Mouse (Mus musculus) embryonic facial prominence, embryonic 11.5 days (tissue): ENCODE measurements around the gene Amhr2. TPM values are rescaled to one million over a fixed set of nuclear protein-coding genes. Genes with fewer than 3 reads are reported as not detected.

Source experiments
- ATAC-seq: fragments of 200-750 bp; cut with Nextera tagmentation; replicated peaks from 2 replicates; pipeline ENCODE4 v1.8.0; 2017; ENCODE audit warnings: low read depth; ENCODE audit not compliant: insufficient number of reproducible peaks, low FRiP score, low TSS enrichment
- DNase-seq: peaks from one replicate; pipeline ENCODE4 v3.0.0-alpha.2; 2015; ENCODE audit warnings: low spot score
- H3K27ac ChIP-seq: fragments of 300-500 bp; sonication (generic); replicated peaks from 2 replicates; pipeline ENCODE4 v1.5.1; 2014; ENCODE audit warnings: mild to moderate bottlenecking, low read depth, low read length, control low read depth
- H3K27me3 ChIP-seq: fragments of 300-500 bp; sonication (generic); 2 replicates; pipeline ENCODE4 v1.6.1; 2014; ENCODE audit warnings: mild to moderate bottlenecking, low read length, moderate library complexity, mixed read lengths; ENCODE audit not compliant: control insufficient read depth, insufficient read depth
- H3K36me3 ChIP-seq: fragments of 300-500 bp; sonication (generic); replicated peaks from 2 replicates; pipeline ENCODE4 v1.6.1; 2014; ENCODE audit warnings: low read depth, mild to moderate bottlenecking, low read length, moderate library complexity, mixed read lengths; ENCODE audit not compliant: control insufficient read depth, insufficient read depth
- H3K4me1 ChIP-seq: fragments of 300-500 bp; sonication (generic); 2 replicates; pipeline ENCODE4 v1.6.1; 2014; ENCODE audit warnings: low read length, mixed read lengths; ENCODE audit not compliant: control insufficient read depth, insufficient read depth
- H3K4me2 ChIP-seq: fragments of 300-500 bp; sonication (generic); 2 replicates; pipeline ENCODE4 v1.6.1; 2014; ENCODE audit warnings: low read depth, mild to moderate bottlenecking, control low read depth, low read length, moderate library complexity
- H3K4me3 ChIP-seq: fragments of 300-500 bp; sonication (generic); 2 replicates; pipeline ENCODE4 v1.5.1; 2014; ENCODE audit warnings: low read depth, low read length, control low read depth
- H3K9ac ChIP-seq: fragments of 300-500 bp; sonication (generic); replicated peaks from 2 replicates; pipeline ENCODE4 v1.6.1; 2014; ENCODE audit warnings: mild to moderate bottlenecking, control low read depth, low read length
- H3K9me3 ChIP-seq: fragments of 300-500 bp; sonication (generic); replicated peaks from 2 replicates; pipeline ENCODE4 v1.6.1; 2016; ENCODE audit warnings: mild to moderate bottlenecking, low read length, inconsistent platforms, mixed read lengths; ENCODE audit not compliant: control insufficient read depth
- WGBS: fragments of 180-500 bp; shearing (Covaris S2); extraction: QIAGEN DNeasy Blood & Tissue Kit; methylation state at CpG from one replicate; pipeline ENCODE4 v1.1.7; 2014; 5-methylcytosine and 5-hydroxymethylcytosine counted together
- polyA plus RNA-seq: library from polyadenylated mRNA; unstranded; fragments of >200 nt; fragmentation: Nextera tagmentation; extraction: Ambion mirVana; gene quantifications from 2 replicates; pipeline ENCODE4 v1.2.1, GENCODE M21; 2014

Gene Amhr2
- polyA plus RNA-seq, 1 experiment from 2014 or later, result not detected

DNA sequence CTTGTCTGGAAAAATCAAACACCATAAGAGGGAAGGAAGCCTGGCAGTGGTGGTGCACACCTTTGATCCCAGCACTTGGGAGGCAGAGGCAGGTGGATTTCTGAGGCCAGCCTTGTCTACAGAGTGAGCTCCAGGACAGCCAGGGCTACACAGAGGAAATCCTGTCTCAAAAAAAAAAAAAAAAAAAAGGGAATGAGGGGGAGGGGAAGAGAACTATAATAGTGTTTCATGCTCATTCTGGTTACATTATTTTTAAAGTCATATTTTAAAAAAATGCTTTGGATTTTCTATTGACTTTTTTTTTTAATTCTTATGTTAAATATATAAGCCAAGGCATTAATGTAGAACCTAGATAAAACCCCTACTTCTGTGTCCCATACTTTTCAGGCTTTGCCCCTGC lies 31.5 kb upstream of the Amhr2 start:
- Histone ChIP-seq H3K9ac (no peak overlapping the region), H3K27ac (no peak overlapping the region), H3K4me2 (no peak overlapping the region), H3K4me1 (no peaks in the 10 kb centered on the region), H3K9me3 (no peaks in the 10 kb centered on the region), H3K27me3 (no peaks in the 10 kb centered on the region), H3K36me3 (peaks cover 24% of the 10 kb centered on the region), H3K4me3 (no peak overlapping the region)
- no peak for DNase-seq
- ATAC-seq, result no peak

DNA sequence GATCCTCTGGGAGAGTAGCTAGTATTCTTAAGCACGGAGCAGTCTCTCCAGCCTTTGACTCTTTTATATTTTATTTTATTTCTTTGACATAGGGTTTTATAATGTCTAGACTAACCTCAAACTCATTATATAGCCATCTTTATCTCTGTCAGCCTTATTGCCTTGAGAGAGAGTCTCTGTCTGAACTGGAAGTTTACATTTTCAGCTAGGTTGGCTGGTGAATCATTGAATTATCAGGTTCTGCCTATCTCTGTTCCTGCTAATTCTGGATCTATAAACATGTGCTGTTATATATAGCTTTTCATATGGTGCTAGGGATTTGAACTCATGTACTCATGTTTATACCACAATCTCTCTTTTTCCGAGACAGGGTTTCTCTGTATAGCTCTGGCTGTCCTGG lies 27.6 kb upstream of the Amhr2 start:
- no peak for DNase-seq
- Histone ChIP-seq H3K4me2 (no peak overlapping the region), H3K4me3 (no peak overlapping the region), H3K9ac (no peak overlapping the region), H3K9me3 (no peaks in the 10 kb centered on the region), H3K4me1 (no peaks in the 10 kb centered on the region), H3K27ac (no peak overlapping the region), H3K36me3 (peaks cover 8% of the 10 kb centered on the region), H3K27me3 (no peaks in the 10 kb centered on the region)
- 97% methylated on average over 2 of the region's 2 CpGs for WGBS
- no peak for ATAC-seq

DNA sequence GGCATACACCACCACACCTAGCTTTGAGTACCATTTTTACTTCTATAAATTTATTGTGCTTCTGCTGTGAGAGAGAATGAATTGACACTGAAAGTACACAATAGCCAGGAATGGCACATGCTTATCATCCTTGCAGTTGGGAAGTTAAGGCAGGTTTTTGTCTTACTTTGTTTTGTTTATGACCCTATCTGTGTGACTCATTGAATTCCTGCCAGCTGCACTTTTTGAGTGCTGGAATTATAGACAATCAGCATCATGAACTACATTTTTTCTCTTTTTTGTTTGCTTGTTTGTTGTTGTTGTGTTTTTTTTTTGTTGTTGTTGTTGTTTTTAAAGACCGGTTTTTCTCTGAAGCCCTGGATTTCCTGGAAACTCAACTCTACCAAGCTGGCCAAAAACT lies 24.2 kb upstream of the Amhr2 start:
- H3K9me3 ChIP-seq, result no peaks in the 10 kb centered on the region
- ATAC-seq (no peak), DNase-seq (no peak)
- 48% methylated on average over 1 of the region's 1 CpGs for WGBS
- no peaks in the 10 kb centered on the region; the same call in 1 of the 2 replicates for H3K36me3 ChIP-seq
- no peak overlapping the region for H3K4me2 ChIP-seq
- no peaks in the 10 kb centered on the region for H3K4me1 ChIP-seq
- H3K27ac ChIP-seq, result no peak overlapping the region
- no peaks in the 10 kb centered on the region for H3K27me3 ChIP-seq
- H3K9ac ChIP-seq, result no peak overlapping the region
- H3K4me3 ChIP-seq, result no peak overlapping the region

DNA sequence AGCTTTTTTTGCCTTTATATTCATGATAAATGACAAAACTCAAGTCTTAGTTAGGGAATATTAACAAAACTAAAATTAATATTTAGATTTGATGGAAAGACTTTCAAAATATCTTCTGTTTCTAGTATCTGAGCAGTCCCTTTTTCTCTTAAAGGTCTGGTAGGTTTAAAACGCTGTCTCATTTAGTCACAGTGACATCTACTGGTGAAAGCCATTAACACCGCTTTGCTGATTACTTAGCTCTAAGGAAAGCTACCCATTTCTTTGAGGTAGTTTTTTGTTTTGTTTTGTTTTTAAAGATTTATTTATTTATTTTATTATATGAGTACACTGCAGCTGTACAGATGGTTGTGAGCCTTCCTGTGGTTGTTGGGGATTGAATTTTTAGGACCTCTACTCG lies 23.7 kb upstream of the Amhr2 start:
- DNase-seq, result peak; percentile 80
- H3K27ac ChIP-seq, result no peak overlapping the region
- no peaks in the 10 kb centered on the region for H3K27me3 ChIP-seq
- no peaks in the 10 kb centered on the region for H3K9me3 ChIP-seq
- H3K36me3 ChIP-seq, result no peaks in the 10 kb centered on the region; the same call in 1 of the 2 replicates
- no peak for ATAC-seq
- no peak overlapping the region for H3K4me3 ChIP-seq
- no peak overlapping the region for H3K9ac ChIP-seq
- no peaks in the 10 kb centered on the region for H3K4me1 ChIP-seq
- H3K4me2 ChIP-seq, result no peak overlapping the region
- 58% methylated on average over 3 of the region's 3 CpGs for WGBS

DNA sequence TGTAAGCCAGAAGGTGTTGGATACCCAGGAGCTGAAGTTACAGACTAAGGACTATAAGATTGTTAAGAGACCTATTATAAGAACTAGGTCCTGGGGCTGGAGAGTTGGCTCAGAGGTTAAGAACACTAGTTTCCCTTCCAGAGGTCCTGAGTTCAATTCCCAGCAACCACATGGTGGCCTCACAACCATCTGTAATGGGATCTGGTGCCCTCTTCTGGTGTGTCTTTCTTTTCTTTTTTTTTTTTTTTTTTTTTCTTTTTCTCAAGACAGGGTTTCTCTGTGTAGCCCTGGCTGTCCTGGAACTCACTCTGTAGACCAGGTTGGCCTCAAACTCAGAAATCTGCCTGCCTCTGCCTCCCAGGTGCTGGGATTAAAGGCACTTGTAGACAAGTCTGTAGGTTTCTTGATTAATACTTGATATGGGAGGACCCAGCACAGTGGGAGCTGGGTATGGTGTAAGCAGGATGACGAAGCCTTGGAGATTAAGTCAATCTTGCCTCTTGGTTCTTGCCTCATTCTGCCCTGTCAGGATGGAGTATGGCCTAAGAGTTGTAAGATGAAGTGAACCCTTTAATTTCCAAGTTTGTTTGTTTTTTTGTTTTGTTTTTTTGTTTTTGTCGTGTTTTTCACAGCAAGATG lies 21.4 kb upstream of the Amhr2 start:
- ATAC-seq (no peak), DNase-seq (no peak)
- Histone ChIP-seq H3K9me3 (no peaks in the 10 kb centered on the region), H3K27me3 (no peaks in the 10 kb centered on the region), H3K4me1 (no peaks in the 10 kb centered on the region), H3K4me2 (no peak overlapping the region), H3K36me3 (peaks cover 5% of the 10 kb centered on the region), H3K9ac (no peak overlapping the region), H3K4me3 (no peak overlapping the region), H3K27ac (no peak overlapping the region)
- 93% methylated on average over 2 of the region's 2 CpGs for WGBS

DNA sequence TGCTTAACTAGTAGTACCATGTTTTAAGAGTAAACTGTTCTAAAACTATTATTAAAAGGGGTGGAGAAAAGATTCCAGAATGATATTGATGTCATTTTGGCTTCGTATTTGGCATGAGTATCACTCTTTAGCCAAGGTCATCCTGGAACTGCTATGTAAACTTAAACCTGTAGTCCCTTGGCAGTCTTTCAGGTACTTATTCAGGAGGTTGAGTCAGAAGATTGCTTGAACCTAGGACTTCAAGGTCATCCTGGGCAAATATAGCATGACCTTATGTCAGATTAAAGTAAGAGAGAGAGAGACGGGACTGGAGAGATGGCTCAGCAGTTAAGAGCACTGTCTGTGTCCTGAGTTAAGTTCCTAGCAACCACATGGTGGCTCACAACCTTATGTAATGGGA lies 20.5 kb upstream of the Amhr2 start:
- no peak overlapping the region for H3K4me2 ChIP-seq
- no peaks in the 10 kb centered on the region for H3K9me3 ChIP-seq
- 90% methylated on average over 2 of the region's 2 CpGs for WGBS
- H3K9ac ChIP-seq, result no peak overlapping the region
- DNase-seq (no peak), ATAC-seq (no peak)
- H3K36me3 ChIP-seq, result peaks cover 5% of the 10 kb centered on the region
- no peaks in the 10 kb centered on the region for H3K27me3 ChIP-seq
- no peaks in the 10 kb centered on the region for H3K4me1 ChIP-seq
- H3K4me3 ChIP-seq, result no peak overlapping the region
- H3K27ac ChIP-seq, result no peak overlapping the region

DNA sequence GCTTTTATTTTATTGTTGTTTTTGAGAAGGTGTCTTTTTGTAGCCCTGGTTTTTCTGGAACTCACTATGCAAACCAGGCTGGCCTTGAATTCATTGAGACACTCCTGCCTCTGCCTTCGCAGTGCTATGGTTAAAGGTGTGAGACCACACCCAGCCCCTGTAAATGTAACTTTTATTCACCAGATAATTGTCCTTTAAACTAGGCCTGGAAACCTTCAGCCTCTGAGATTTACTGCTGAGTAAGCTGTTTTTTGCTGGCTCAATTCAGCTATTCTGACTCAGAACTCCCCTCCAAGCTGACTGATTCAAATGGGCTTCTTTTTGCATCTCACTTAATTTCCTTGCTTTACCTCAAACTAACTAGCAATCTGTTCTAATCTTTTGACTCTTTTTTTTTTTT lies 18.2 kb upstream of the Amhr2 start:
- ATAC-seq, result no peak
- peaks cover 12% of the 10 kb centered on the region for H3K36me3 ChIP-seq
- no peaks in the 10 kb centered on the region for H3K27me3 ChIP-seq

DNA sequence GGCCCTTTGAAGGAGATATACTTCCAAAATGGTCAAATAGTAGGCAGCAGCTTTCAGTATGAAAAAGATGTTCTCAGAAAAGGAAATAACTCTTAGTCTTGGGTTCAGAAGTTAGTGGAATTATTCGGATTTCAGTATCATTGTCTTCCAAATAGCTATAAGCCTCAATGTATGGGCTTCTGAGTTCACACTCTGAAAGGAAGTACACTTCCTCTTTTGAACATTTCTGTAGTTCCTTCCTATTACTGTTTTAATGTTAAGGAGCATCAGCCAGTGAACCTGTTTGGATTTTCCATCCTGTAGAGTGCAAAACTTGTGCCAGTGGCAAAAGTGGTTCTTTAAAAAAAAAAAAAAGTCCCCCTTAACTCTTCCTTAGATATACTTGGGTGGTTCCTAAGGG lies 13.1 kb upstream of the Amhr2 start:
- no peak for ATAC-seq
- Histone ChIP-seq H3K27ac (no peak overlapping the region), H3K36me3 (peaks cover 8% of the 10 kb centered on the region)

More for the DNA sequence above, 18.2 kb upstream of the Amhr2 start:
- Histone ChIP-seq H3K4me1 (no peaks in the 10 kb centered on the region), H3K9me3 (no peaks in the 10 kb centered on the region), H3K4me3 (no peak overlapping the region), H3K9ac (no peak overlapping the region), H3K4me2 (no peak overlapping the region), H3K27ac (no peak overlapping the region)
- DNase-seq, result no peak
- 100% methylated on average over 1 of the region's 1 CpGs for WGBS

More for the DNA sequence above, 13.1 kb upstream of the Amhr2 start:
- H3K4me1 ChIP-seq, result no peaks in the 10 kb centered on the region
- no peaks in the 10 kb centered on the region for H3K27me3 ChIP-seq
- no peaks in the 10 kb centered on the region for H3K9me3 ChIP-seq
- H3K9ac ChIP-seq, result no peak overlapping the region
- H3K4me2 ChIP-seq, result no peak overlapping the region
- DNase-seq, result no peak
- H3K4me3 ChIP-seq, result no peak overlapping the region
- WGBS, result 83% methylated on average over 1 of the region's 1 CpGs
